Comparison of ENCODE assay signal across 7 mouse cellular contexts in genomic region chr14:89898701-89899227, GRCm38 (mm10).
DNase-seq lines count a peak whose midpoint lies in the region; ATAC-seq and TF ChIP-seq lines count a peak whose summit lies in the region.
"Not testable (repeated sequence)": the region's sequence is repeated elsewhere in the genome, so short reads cannot be mapped to it uniquely, and the experiment has no call there.

No protein-coding gene starts in this region.

- H3K36me3 ChIP-seq in ES-E14 (ENCODE audit: control insufficient read depth, insufficient read depth, low read length, poor library complexity, severe bottlenecking); lung, postnatal 0 days (ENCODE audit: insufficient read depth, low read length): not testable (repeated sequence)

- not testable (repeated sequence) for H3K4me1 ChIP-seq in ES-E14 (ENCODE audit: control insufficient read depth in 2 of 2, insufficient read depth in 2 of 2, low read length in 2 of 2, poor library complexity in 1 of 2); lung, postnatal 0 days (ENCODE audit: insufficient read depth, low read depth, low read length)

- peak; percentile 63; the same call in 1 of the 2 replicates for ATAC-seq in erythroid progenitor cell, adult 5-6 weeks (replicated peaks; ENCODE audit: low FRiP score, poor library complexity, severe bottlenecking)
- peak; percentile 30; the same call in 1 of the 2 replicates for ATAC-seq in lung, postnatal 0 days
- peak; percentile 59; the same call in 1 of the 2 replicates for ATAC-seq in monocyte, adult 5-6 weeks (replicated peaks; ENCODE audit: insufficient number of reproducible peaks, low FRiP score, low TSS enrichment, poor library complexity, severe bottlenecking)

- in situ Hi-C loops in ES-E14 (cut with MboI; ENCODE audit: low sequenced_read_pairs in 2 of 2, unreplicated experiment in 2 of 2), result not testable (repeated sequence)

- H3K27me3 ChIP-seq in lung, postnatal 0 days (replicated peaks; ENCODE audit: insufficient read depth, low read length), result not testable (repeated sequence)

- TF ChIP-seq CTCF in lung, postnatal 0 days (IDR thresholded peaks at IDR 0.05), result not testable (repeated sequence)

- H3K4me2 ChIP-seq in lung, postnatal 0 days (replicated peaks; ENCODE audit: low read depth, low read length), result not testable (repeated sequence)

- DNase-seq in ES-E14 (ENCODE audit: low read depth, low spot score); lung, postnatal 0 days (ENCODE audit: low spot score): not testable (repeated sequence)
- DNase-seq in adipocyte (ENCODE audit: low spot score), result peak; percentile 5
- peak; percentile 86 for DNase-seq in heart, adult 11 months
- DNase-seq in kidney, postnatal 4 days, result peak; percentile 2 to 8

- peak overlapping the region; percentile 61; the same call in 1 of the 2 replicates for H3K9ac ChIP-seq in ES-E14 (ENCODE audit: insufficient read depth, low read depth, low read length, poor library complexity, severe bottlenecking)
- H3K9ac ChIP-seq in lung, postnatal 0 days (replicated peaks; ENCODE audit: low read depth), result not testable (repeated sequence)

- TF ChIP-seq EP300 in lung, postnatal 0 days (IDR thresholded peaks at IDR 0.05), result not testable (repeated sequence)

- H3K9me3 ChIP-seq in ES-E14 (ENCODE audit: control insufficient read depth, insufficient read depth, low read depth, low read length); lung, postnatal 0 days (ENCODE audit: low read length): not testable (repeated sequence)

- H3K27ac ChIP-seq in ES-E14 (ENCODE audit: insufficient read depth, low read depth, low read length, poor library complexity, severe bottlenecking); lung, postnatal 0 days (ENCODE audit: low read length): not testable (repeated sequence)

- 76% methylated on average over 17 of the region's 34 CpGs for WGBS in lung, postnatal 0 days

- peak overlapping the region; percentile 45 to 64; a peak in 3 of 4 replicates for H3K4me3 ChIP-seq in ES-E14 (ENCODE audit: insufficient read depth in 1 of 2, low read depth in 1 of 2, low read length in 2 of 2, poor library complexity in 1 of 2, severe bottlenecking in 1 of 2)
- H3K4me3 ChIP-seq in lung, postnatal 0 days (ENCODE audit: low read depth, low read length), result not testable (repeated sequence)
